Mouse (Mus musculus) cortical plate, adult 2 months (tissue): ENCODE measurements around the gene Ano10.

Source experiments
- CTCF ChIP-seq: fragments of 200-500 bp; IDR thresholded peaks from 2 replicates; pipeline ENCODE4 v1.5.1; 2011; ENCODE audit warnings: mild to moderate bottlenecking, control low read depth, low read length; ENCODE audit not compliant: insufficient read depth; ENCODE audit errors: extremely low read depth
- POLR2A ChIP-seq: fragments of 200-500 bp; IDR thresholded peaks from 2 replicates; pipeline ENCODE4 v1.6.1; 2011; ENCODE audit warnings: mild to moderate bottlenecking, low read length, control low read depth; ENCODE audit not compliant: insufficient read depth; ENCODE audit errors: extremely low read depth

DNA sequence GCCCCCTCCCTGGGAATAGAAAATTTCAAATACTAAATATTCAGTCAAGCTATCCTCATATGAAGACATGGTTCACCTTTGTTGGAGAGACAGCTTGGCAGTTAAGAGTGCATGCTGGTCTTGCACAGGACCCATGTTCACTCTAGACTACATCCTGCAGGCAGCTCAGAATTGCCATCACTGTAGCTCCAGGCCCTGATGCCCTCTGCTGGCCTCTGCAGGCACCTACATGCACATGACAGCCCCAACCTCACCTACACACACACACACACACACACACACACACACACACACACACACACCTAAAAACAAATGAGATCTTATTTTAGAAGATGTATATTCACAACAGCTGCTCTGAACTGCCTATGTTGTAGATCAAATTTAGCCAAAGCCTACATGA is 31.1 kb downstream of the Ano10 start:
- no peak for TF ChIP-seq CTCF
- TF ChIP-seq POLR2A = no peak
